Mouse (Mus musculus): ENCODE measurements around the gene Efna2. TPM values are rescaled to one million over a fixed set of nuclear protein-coding genes. Genes with fewer than 3 reads are reported as not detected.
A peak's percentile ranks its signal among the peaks of the same experiment; 100 is the strongest.

The Efna2 gene
- polyA plus RNA-seq, 1 experiment from 2014 or later, result 12.2 TPM

DNA sequence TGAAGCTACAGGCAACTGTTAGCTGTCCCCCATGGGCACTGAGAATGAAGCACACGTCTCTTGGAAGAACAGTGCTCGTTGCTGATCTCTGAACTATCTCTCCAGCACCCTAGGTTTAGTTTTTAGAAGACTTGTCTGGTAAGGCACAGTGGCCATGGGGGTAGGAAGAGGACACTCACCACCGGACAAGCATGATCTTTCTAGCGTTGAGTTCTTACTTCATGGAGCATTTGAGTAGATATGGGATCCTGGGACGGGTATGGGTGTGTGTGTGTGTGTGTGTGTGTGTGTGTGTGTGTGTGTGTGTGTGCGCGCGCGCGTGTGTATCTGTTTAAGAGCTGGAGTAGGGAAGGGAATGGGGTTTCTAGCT, 38.6 kb upstream of the Efna2 start, which contains the start of gene Cbarp:
Cbarp (minus strand) TSS at position 170 of the 370 bp plus-strand sequence.
- peaks cover 33% of the 10 kb centered on the region for H3K4me1 ChIP-seq (replicated peaks; ENCODE audit: control insufficient read depth, insufficient read depth, low read length)
- DNase-seq (ENCODE audit: low spot score) (no peak), ATAC-seq (replicated peaks; ENCODE audit: low FRiP score, low TSS enrichment, low read depth) (no peak)
- H3K9me3 ChIP-seq (ENCODE audit: control insufficient read depth, low read length), result no peaks in the 10 kb centered on the region
- H3K36me3 ChIP-seq (ENCODE audit: control insufficient read depth, insufficient read depth, low read length), result peaks cover 25% of the 10 kb centered on the region
- peak within 1 kb of the TSS; percentile 76 for H3K4me3 ChIP-seq (ENCODE audit: low read depth, low read length)
- H3K27ac ChIP-seq (ENCODE audit: low read depth), result peak within 1 kb of the TSS; percentile 76
- peaks cover 23% of the 10 kb centered on the region for H3K27me3 ChIP-seq (replicated peaks; ENCODE audit: control insufficient read depth, insufficient read depth, low read length)
- peak within 1 kb of the TSS; percentile 34 for H3K9ac ChIP-seq (ENCODE audit: low read length)
- 73% methylated on average over 10 of the region's 10 CpGs for WGBS
- peak within 1 kb of the TSS; percentile 98 for H3K4me2 ChIP-seq (ENCODE audit: low read length)

DNA sequence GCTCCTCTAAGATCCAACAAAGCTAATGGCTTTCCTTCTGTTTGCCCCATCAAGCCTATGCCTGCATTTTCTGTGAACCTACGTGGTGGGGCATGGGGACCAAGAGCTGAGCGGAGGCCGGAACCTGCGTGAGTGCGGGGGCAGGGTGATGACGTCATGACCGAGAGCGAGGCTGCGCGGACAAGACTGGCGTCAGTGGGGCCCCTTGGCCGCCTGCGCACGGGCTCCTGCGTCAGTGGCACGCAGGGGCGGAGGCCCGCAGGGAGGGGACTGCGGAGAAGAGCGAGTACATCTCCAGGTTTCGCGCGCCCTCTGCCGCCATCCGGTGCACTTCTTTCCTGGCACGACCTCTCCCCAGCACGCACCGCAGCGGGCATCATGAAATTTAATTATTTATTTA, 38.0 kb upstream of the Efna2 start:
- DNase-seq (ENCODE audit: low spot score) (peak; percentile 95), ATAC-seq (replicated peaks; ENCODE audit: low FRiP score, low TSS enrichment, low read depth) (peak; percentile 57)
- Histone ChIP-seq H3K4me1 (replicated peaks; ENCODE audit: control insufficient read depth, insufficient read depth, low read length) (peaks cover 38% of the 10 kb centered on the region), H3K4me3 (ENCODE audit: low read depth, low read length) (peak overlapping the region; percentile 76), H3K36me3 (ENCODE audit: control insufficient read depth, insufficient read depth, low read length) (peaks cover 28% of the 10 kb centered on the region), H3K27me3 (replicated peaks; ENCODE audit: control insufficient read depth, insufficient read depth, low read length) (peaks cover 17% of the 10 kb centered on the region), H3K9ac (ENCODE audit: low read length) (peak overlapping the region; percentile 34), H3K27ac (ENCODE audit: low read depth) (peak overlapping the region; percentile 76), H3K9me3 (ENCODE audit: control insufficient read depth, low read length) (no peaks in the 10 kb centered on the region), H3K4me2 (ENCODE audit: low read length) (peak overlapping the region; percentile 98)
- under 1% methylated on average over 29 of the region's 29 CpGs for WGBS

DNA sequence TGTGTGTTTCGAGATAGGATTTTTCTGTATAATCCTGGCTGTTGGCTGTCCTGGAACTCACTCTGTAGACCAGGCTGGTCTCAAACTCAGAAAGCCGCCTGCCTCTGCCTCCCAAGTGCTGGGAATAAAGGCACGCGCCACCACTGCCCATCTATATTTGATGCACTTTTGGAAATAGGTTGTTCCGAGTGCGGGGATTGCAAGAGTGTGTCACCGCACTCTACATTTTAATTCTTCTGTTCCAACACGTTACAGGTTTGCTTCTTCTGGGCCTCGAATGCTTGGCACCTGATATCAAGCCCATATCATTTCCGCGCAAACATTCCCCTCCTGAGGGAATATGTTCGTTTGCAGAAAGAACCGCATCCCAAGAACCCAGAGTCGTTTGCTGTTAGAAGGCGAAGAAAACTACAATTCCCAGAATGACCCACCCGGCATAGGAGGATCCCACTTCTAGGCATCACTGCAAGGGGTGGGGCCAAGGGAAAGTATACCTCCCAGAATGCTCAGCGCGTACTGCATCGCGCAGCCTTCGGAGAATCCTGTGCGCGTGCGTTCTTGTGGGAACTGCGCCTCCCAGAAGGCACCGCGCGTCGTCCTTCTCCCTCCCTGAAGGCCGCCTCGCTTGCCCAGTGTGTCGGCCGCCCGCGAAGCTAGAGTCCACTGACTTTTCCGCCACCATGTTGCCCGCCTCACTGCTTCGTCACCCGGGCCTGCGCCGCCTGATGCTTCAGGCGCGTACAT, 37.3 kb upstream of the Efna2 start:
- DNase-seq (ENCODE audit: low spot score) (peak; percentile 89), ATAC-seq (replicated peaks; ENCODE audit: low FRiP score, low TSS enrichment, low read depth) (peak; percentile 78)
- no peaks in the 10 kb centered on the region for H3K9me3 ChIP-seq (ENCODE audit: control insufficient read depth, low read length)
- peak overlapping the region; percentile 87 for H3K9ac ChIP-seq (ENCODE audit: low read length)
- WGBS, result under 1% methylated on average over 43 of the region's 43 CpGs
- peak overlapping the region; percentile 77 for H3K27ac ChIP-seq (ENCODE audit: low read depth)
- peaks cover 39% of the 10 kb centered on the region for H3K4me1 ChIP-seq (replicated peaks; ENCODE audit: control insufficient read depth, insufficient read depth, low read length)
- peak overlapping the region; percentile 98 for H3K4me2 ChIP-seq (ENCODE audit: low read length)
- peaks cover 10% of the 10 kb centered on the region for H3K27me3 ChIP-seq (replicated peaks; ENCODE audit: control insufficient read depth, insufficient read depth, low read length)
- H3K4me3 ChIP-seq (ENCODE audit: low read depth, low read length), result peak overlapping the region; percentile 76
- peaks cover 33% of the 10 kb centered on the region for H3K36me3 ChIP-seq (ENCODE audit: control insufficient read depth, insufficient read depth, low read length)

DNA sequence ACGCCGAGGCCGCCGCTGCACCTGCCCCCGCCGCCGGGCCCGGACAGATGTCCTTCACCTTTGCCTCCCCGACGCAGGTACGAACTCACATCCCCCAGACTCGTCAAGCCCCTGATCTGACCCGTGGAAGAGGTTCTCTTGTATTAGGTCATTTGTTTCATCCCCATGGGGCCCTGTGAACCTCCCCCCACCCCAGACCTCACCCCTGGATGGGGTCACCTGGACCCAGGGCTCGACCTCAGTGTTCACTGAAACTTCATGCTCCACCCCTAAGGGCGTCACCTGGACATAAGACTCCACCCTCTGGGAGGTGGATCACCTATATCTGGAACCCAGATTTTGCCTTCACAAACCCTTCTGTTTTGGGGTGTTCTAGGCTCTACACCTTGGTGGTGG, 36.8 kb upstream of the Efna2 start:
- H3K4me3 ChIP-seq (ENCODE audit: low read depth, low read length), result peak overlapping the region; percentile 76
- ATAC-seq (replicated peaks; ENCODE audit: low FRiP score, low TSS enrichment, low read depth) (peak; percentile 0; the same call in 1 of the 2 replicates), DNase-seq (ENCODE audit: low spot score) (no peak)
- peaks cover 33% of the 10 kb centered on the region for H3K36me3 ChIP-seq (ENCODE audit: control insufficient read depth, insufficient read depth, low read length)
- H3K27ac ChIP-seq (ENCODE audit: low read depth), result peak overlapping the region; percentile 77
- peaks cover 5% of the 10 kb centered on the region for H3K27me3 ChIP-seq (replicated peaks; ENCODE audit: control insufficient read depth, insufficient read depth, low read length)
- no peaks in the 10 kb centered on the region for H3K9me3 ChIP-seq (ENCODE audit: control insufficient read depth, low read length)
- H3K9ac ChIP-seq (ENCODE audit: low read length), result peak overlapping the region; percentile 87
- under 1% methylated on average over 15 of the region's 15 CpGs for WGBS
- peak overlapping the region; percentile 98 for H3K4me2 ChIP-seq (ENCODE audit: low read length)
- peaks cover 37% of the 10 kb centered on the region for H3K4me1 ChIP-seq (replicated peaks; ENCODE audit: control insufficient read depth, insufficient read depth, low read length)

DNA sequence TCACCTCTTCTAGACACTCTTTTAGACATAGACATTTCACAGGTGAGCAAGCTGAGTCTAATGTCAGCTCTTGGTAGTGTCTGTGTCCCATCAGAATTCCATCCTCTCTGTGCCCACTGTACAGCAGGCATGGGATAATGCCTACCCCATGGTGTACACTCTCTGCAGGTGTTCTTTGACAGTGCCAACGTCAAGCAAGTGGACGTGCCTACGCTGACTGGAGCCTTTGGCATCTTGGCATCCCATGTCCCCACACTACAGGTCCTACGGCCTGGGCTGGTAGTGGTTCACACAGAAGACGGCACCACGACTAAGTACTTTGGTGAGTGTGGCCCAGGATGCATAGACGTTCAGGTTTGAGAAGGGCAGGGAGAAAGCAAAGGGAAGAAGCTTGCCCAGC, 35.6 kb upstream of the Efna2 start:
- ATAC-seq (replicated peaks; ENCODE audit: low FRiP score, low TSS enrichment, low read depth) (no peak), DNase-seq (ENCODE audit: low spot score) (no peak)
- Histone ChIP-seq H3K4me2 (ENCODE audit: low read length) (no peak overlapping the region), H3K27me3 (replicated peaks; ENCODE audit: control insufficient read depth, insufficient read depth, low read length) (no peaks in the 10 kb centered on the region), H3K36me3 (ENCODE audit: control insufficient read depth, insufficient read depth, low read length) (peaks cover 33% of the 10 kb centered on the region), H3K9me3 (ENCODE audit: control insufficient read depth, low read length) (no peaks in the 10 kb centered on the region), H3K27ac (ENCODE audit: low read depth) (no peak overlapping the region), H3K9ac (ENCODE audit: low read length) (no peak overlapping the region), H3K4me1 (replicated peaks; ENCODE audit: control insufficient read depth, insufficient read depth, low read length) (peaks cover 28% of the 10 kb centered on the region), H3K4me3 (ENCODE audit: low read depth, low read length) (0 out of 2 replicates have a peak overlapping the region, but pooled peaks have one; percentile 76)
- 95% methylated on average over 7 of the region's 7 CpGs for WGBS

DNA sequence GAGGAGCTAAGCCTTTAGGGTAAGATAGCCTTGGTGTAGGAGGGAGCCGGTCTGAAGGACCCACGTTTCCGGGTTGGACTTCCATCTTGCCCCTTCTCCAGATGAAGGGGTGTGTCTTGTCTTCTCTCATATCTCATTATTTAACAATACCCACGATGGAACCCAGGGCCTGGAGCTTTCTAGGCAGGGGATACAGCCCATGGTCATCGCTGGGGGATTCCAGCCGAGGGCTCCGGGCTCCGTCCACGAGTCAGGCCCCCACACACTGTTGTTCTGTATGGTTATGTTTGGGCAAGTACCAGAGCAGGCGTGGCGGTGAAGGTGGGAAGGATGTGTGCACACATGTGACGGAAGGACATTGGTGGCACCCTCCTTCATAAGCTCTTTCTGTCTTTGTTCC, 35.1 kb upstream of the Efna2 start:
- no peak for DNase-seq (ENCODE audit: low spot score)
- Histone ChIP-seq H3K27me3 (replicated peaks; ENCODE audit: control insufficient read depth, insufficient read depth, low read length) (no peaks in the 10 kb centered on the region), H3K9ac (ENCODE audit: low read length) (no peak overlapping the region), H3K9me3 (ENCODE audit: control insufficient read depth, low read length) (no peaks in the 10 kb centered on the region), H3K36me3 (ENCODE audit: control insufficient read depth, insufficient read depth, low read length) (peaks cover 33% of the 10 kb centered on the region), H3K4me1 (replicated peaks; ENCODE audit: control insufficient read depth, insufficient read depth, low read length) (peaks cover 28% of the 10 kb centered on the region), H3K4me3 (ENCODE audit: low read depth, low read length) (no peak overlapping the region), H3K4me2 (ENCODE audit: low read length) (no peak overlapping the region), H3K27ac (ENCODE audit: low read depth) (no peak overlapping the region)
- no peak for ATAC-seq (replicated peaks; ENCODE audit: low FRiP score, low TSS enrichment, low read depth)
- 93% methylated on average over 12 of the region's 12 CpGs for WGBS

DNA sequence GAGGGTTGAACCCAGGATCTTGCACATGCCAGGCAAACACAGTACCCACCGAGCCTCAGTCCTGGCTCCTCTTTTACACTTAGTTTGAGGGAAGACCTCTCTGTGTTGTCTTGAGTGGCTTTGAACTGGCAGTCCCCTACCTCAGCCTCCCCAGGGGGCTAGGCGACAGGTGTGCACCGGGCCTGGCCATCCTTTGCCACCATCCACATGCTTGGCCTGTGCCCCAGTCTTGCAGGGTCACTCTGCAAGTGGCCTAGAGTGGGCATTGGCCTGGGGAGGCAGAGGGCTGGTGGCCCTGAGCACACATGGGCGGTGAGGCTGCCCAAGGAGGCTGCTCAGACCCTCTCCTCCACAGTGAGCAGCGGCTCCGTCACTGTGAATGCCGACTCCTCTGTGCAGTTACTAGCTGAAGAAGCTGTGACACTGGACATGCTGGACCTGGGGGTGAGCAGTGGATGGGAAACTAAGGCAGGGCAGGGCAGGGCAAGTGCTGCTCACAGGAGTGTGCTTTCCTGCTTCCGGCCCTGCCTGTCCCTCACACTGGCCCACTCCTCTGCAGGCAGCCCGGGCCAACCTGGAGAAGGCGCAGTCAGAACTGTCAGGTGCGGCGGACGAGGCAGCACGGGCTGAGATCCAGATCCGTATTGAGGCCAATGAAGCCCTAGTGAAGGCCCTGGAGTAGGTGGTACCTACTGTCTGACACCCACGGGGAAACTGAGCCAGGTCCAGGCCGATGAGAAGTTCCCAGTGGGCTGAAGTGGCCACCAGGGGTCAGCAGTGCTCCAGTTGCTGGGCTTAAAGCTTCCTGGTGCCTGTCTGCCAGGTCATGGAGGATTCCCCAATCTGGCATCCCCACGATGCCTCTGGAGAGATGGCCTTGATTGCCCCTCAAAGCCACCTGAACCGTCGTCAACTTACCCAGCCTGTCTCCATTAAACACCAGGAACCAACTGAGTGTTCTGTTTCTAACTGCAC, 34.1 kb upstream of the Efna2 start:
- DNase-seq (ENCODE audit: low spot score) (peak; percentile 88), ATAC-seq (replicated peaks; ENCODE audit: low FRiP score, low TSS enrichment, low read depth) (no peak)
- Histone ChIP-seq H3K9ac (ENCODE audit: low read length) (no peak overlapping the region), H3K36me3 (ENCODE audit: control insufficient read depth, insufficient read depth, low read length) (peaks cover 37% of the 10 kb centered on the region), H3K4me1 (replicated peaks; ENCODE audit: control insufficient read depth, insufficient read depth, low read length) (peaks cover 28% of the 10 kb centered on the region), H3K4me2 (ENCODE audit: low read length) (no peak overlapping the region), H3K4me3 (ENCODE audit: low read depth, low read length) (no peak overlapping the region), H3K27ac (ENCODE audit: low read depth) (0 out of 2 replicates have a peak overlapping the region, but pooled peaks have one; percentile 18), H3K27me3 (replicated peaks; ENCODE audit: control insufficient read depth, insufficient read depth, low read length) (no peaks in the 10 kb centered on the region), H3K9me3 (ENCODE audit: control insufficient read depth, low read length) (no peaks in the 10 kb centered on the region)
- 69% methylated on average over 20 of the region's 20 CpGs for WGBS

DNA sequence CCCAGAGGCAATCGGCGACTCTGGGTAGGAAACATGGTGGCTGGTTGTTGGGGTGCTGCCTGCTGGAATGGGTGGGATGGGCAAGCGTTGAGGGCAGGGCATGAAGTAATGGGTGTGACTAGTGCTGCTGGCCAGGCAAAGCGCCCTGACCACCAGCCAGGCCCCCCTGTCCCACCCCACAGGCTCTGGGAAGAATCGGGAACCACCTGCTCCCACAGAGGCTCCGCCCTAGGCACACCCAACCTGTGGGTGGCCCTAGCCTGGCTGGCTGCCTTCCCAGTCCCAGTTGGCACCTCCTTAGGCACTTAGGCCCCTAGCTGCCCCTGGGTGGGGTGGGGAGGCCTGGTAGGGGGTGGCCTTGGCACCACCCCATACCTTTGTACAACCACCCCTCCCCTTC, 33.4 kb upstream of the Efna2 start:
- ATAC-seq (replicated peaks; ENCODE audit: low FRiP score, low TSS enrichment, low read depth) (no peak), DNase-seq (ENCODE audit: low spot score) (no peak)
- Histone ChIP-seq H3K27ac (ENCODE audit: low read depth) (0 out of 2 replicates have a peak overlapping the region, but pooled peaks have one; percentile 18), H3K27me3 (replicated peaks; ENCODE audit: control insufficient read depth, insufficient read depth, low read length) (no peaks in the 10 kb centered on the region), H3K36me3 (ENCODE audit: control insufficient read depth, insufficient read depth, low read length) (peaks cover 37% of the 10 kb centered on the region), H3K9ac (ENCODE audit: low read length) (no peak overlapping the region), H3K9me3 (ENCODE audit: control insufficient read depth, low read length) (no peaks in the 10 kb centered on the region), H3K4me2 (ENCODE audit: low read length) (no peak overlapping the region), H3K4me1 (replicated peaks; ENCODE audit: control insufficient read depth, insufficient read depth, low read length) (peaks cover 28% of the 10 kb centered on the region), H3K4me3 (ENCODE audit: low read depth, low read length) (no peak overlapping the region)
- WGBS, result 79% methylated on average over 6 of the region's 6 CpGs
